Mouse (Mus musculus): ENCODE results near the gene Jagn1.

- TF ChIP-seq POLR2A (IDR thresholded peaks at IDR 0.05; ENCODE audit: borderline replicate concordance, extremely low read depth, low read depth, low read length) (no peak), CTCF (IDR thresholded peaks at IDR 0.05; ENCODE audit: insufficient read depth, low read length) (no peak)
Observed at GRCm38 (mm10) chr6:113405483-113405882, 36.9 kb upstream of the Jagn1 start.
